In the genomic region with DNA sequence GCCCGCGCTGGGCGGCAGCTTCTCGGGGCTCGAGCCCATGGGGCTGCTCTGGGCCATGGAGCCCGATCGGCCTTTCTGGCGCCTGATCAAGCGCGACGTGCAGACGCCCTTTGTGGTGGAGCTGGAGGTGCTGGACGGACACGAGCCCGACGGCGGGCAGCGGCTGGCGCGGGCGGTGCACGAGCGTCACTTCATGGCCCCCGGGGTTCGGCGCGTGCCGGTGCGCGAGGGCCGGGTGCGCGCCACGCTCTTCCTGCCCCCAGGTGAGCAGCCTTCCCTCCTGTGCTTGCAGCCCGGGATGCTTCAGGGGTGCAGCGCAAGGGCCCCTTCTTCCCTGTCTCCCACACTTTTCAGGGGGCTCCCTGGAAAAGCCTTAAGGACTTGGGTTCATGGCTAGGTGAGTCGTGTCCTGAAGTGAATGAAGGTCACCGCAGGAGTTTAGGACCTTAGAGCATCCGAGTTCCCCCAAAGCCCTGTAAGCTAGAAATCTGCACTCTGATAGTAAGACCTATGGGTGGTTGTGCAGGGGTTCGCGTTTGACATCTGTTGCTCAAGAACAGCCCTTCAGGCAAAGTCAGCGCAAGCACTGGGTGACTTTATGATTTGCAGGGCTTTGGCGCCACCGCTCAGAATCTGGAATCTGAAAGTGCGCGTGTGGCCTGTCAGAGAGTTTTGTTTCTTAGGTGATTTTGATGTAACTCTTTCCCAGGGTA, we compare ENCODE assay signal across 8 mouse cellular contexts. TPM values are rescaled to one million over a fixed set of nuclear protein-coding genes. Genes with fewer than 3 reads are reported as not detected.
DNase-seq lines count a peak whose midpoint lies in the region; ATAC-seq lines count a peak whose summit lies in the region.

No protein-coding gene starts in this region.

- no peaks in the 10 kb centered on the region for H3K9me3 ChIP-seq in erythroblast, embryonic 14.5 days (ENCODE audit: control insufficient read depth, low read length)
- H3K9me3 ChIP-seq in heart, embryonic 16.5 days (replicated peaks; ENCODE audit: control insufficient read depth, low read length) = no peaks in the 10 kb centered on the region
- H3K9me3 ChIP-seq in midbrain, embryonic 15.5 days = no peaks in the 10 kb centered on the region

- peak; percentile 38 to 42 for DNase-seq in cerebellum, postnatal 14 days
- DNase-seq in kidney, postnatal 36 days = peak; percentile 71 to 73
- DNase-seq in urinary bladder, postnatal 14 days (ENCODE audit: low spot score) = no peak

- WGBS in heart, embryonic 16.5 days = 2% methylated on average over 34 of the region's 46 CpGs
- WGBS in midbrain, embryonic 15.5 days = 2% methylated on average over 40 of the region's 46 CpGs

- ATAC-seq in erythroblast, adult 5-6 weeks (replicated peaks; ENCODE audit: low FRiP score, poor library complexity, severe bottlenecking) = no peak
- 0 out of 2 replicates have a peak, but pooled peaks have one; percentile 32 for ATAC-seq in heart, embryonic 16.5 days (replicated peaks; ENCODE audit: extremely low read depth, insufficient read depth, low FRiP score)
- ATAC-seq in midbrain, embryonic 15.5 days (replicated peaks) = no peak
- ATAC-seq in megakaryocyte progenitor cell, adult 5-6 weeks (replicated peaks; ENCODE audit: poor library complexity) = no peak; the same call in 1 of the 2 replicates

- peak overlapping the region; percentile 38 for H3K4me3 ChIP-seq in erythroblast, embryonic 14.5 days (replicated peaks)
- peak overlapping the region; percentile 54 for H3K4me3 ChIP-seq in heart, embryonic 16.5 days (ENCODE audit: low read length)
- H3K4me3 ChIP-seq in midbrain, embryonic 15.5 days = peak overlapping the region; percentile 50

- H3K27me3 ChIP-seq in erythroblast, embryonic 14.5 days (ENCODE audit: control insufficient read depth) = peaks cover 29% of the 10 kb centered on the region
- H3K27me3 ChIP-seq in heart, embryonic 16.5 days (ENCODE audit: control insufficient read depth, insufficient read depth, low read length) = no peaks in the 10 kb centered on the region; the same call in 1 of the 2 replicates
- peaks cover 8% of the 10 kb centered on the region; the same call in 1 of the 2 replicates for H3K27me3 ChIP-seq in midbrain, embryonic 15.5 days (replicated peaks)

- no peaks in the 10 kb centered on the region for H3K4me1 ChIP-seq in erythroblast, embryonic 14.5 days (ENCODE audit: control insufficient read depth)
- H3K4me1 ChIP-seq in heart, embryonic 16.5 days (ENCODE audit: control insufficient read depth, insufficient read depth, low read length) = 0 out of 2 replicates have a peak, but pooled peaks cover 3% of the 10 kb centered on the region
- H3K4me1 ChIP-seq in midbrain, embryonic 15.5 days = peaks cover 5% of the 10 kb centered on the region

- H3K36me3 ChIP-seq in erythroblast, embryonic 14.5 days (ENCODE audit: control insufficient read depth) = no peaks in the 10 kb centered on the region
- no peaks in the 10 kb centered on the region for H3K36me3 ChIP-seq in heart, embryonic 16.5 days (ENCODE audit: control insufficient read depth, insufficient read depth)
- no peaks in the 10 kb centered on the region for H3K36me3 ChIP-seq in midbrain, embryonic 15.5 days (replicated peaks)

- H3K4me2 ChIP-seq in heart, embryonic 16.5 days (ENCODE audit: low read depth, low read length) = peak overlapping the region; percentile 84
- H3K4me2 ChIP-seq in midbrain, embryonic 15.5 days = peak overlapping the region; percentile 84

- peak overlapping the region; percentile 69 for H3K9ac ChIP-seq in heart, embryonic 16.5 days (ENCODE audit: low read length)
- H3K9ac ChIP-seq in midbrain, embryonic 15.5 days = peak overlapping the region; percentile 46

- H3K27ac ChIP-seq in heart, embryonic 16.5 days (ENCODE audit: low read length) = no peak overlapping the region
- no peak overlapping the region for H3K27ac ChIP-seq in midbrain, embryonic 15.5 days

RNA-seq across cellular contexts. Expression of a gene that starts 1.9 kb away (rescaled TPM):
- 0.02 and 0.05 TPM in 2 replicates for polyA plus RNA-seq in erythroblast, embryonic 14.5 days (2012)
- not detected in 2 replicates for total RNA-seq in erythroblast, adult 5-6 weeks (2015; ENCODE audit: low replicate concordance)
- not detected in 2 replicates for total RNA-seq in erythroblast, adult 5-6 weeks (2017; ENCODE audit: low replicate concordance)
- polyA plus RNA-seq in heart, embryonic 16.5 days (2015; fragmentation: Nextera tagmentation; extraction: Ambion mirVana) = 0.70 and 0.92 TPM in 2 replicates
- polyA plus RNA-seq in midbrain, embryonic 15.5 days (2015; fragmentation: Nextera tagmentation; extraction: Ambion mirVana) = 0.96 and 2.4 TPM in 2 replicates
- total RNA-seq in megakaryocyte progenitor cell, adult 5-6 weeks (2015) = not detected in 2 replicates
- not detected in 2 replicates for total RNA-seq in megakaryocyte progenitor cell, adult 5-6 weeks (2017)

RNA-seq across cellular contexts. Expression of a gene that starts 15.1 kb away (rescaled TPM):
- polyA plus RNA-seq in erythroblast, embryonic 14.5 days (2012) = not detected in 2 replicates
- total RNA-seq in erythroblast, adult 5-6 weeks (2015; ENCODE audit: low replicate concordance) = not detected in 2 replicates
- total RNA-seq in erythroblast, adult 5-6 weeks (2017; ENCODE audit: low replicate concordance) = not detected in 2 replicates
- not detected in 2 replicates for polyA plus RNA-seq in heart, embryonic 16.5 days (2015; fragmentation: Nextera tagmentation; extraction: Ambion mirVana)
- polyA plus RNA-seq in midbrain, embryonic 15.5 days (2015; fragmentation: Nextera tagmentation; extraction: Ambion mirVana) = not detected in 2 replicates
- not detected in 2 replicates for total RNA-seq in megakaryocyte progenitor cell, adult 5-6 weeks (2015)
- not detected in 2 replicates for total RNA-seq in megakaryocyte progenitor cell, adult 5-6 weeks (2017)

RNA-seq across cellular contexts. Expression of a gene that starts 15.3 kb away (rescaled TPM):
- not detected in 2 replicates for polyA plus RNA-seq in erythroblast, embryonic 14.5 days (2012)
- not detected in 2 replicates for total RNA-seq in erythroblast, adult 5-6 weeks (2015; ENCODE audit: low replicate concordance)
- not detected in 2 replicates for total RNA-seq in erythroblast, adult 5-6 weeks (2017; ENCODE audit: low replicate concordance)
- 0.14 and 0.22 TPM in 2 replicates for polyA plus RNA-seq in heart, embryonic 16.5 days (2015; fragmentation: Nextera tagmentation; extraction: Ambion mirVana)
- polyA plus RNA-seq in midbrain, embryonic 15.5 days (2015; fragmentation: Nextera tagmentation; extraction: Ambion mirVana) = 0.13 and 0.15 TPM in 2 replicates
- not detected in 2 replicates for total RNA-seq in megakaryocyte progenitor cell, adult 5-6 weeks (2015)
- total RNA-seq in megakaryocyte progenitor cell, adult 5-6 weeks (2017) = not detected in 2 replicates

RNA-seq across cellular contexts. Expression of a gene that starts 15.7 kb away (rescaled TPM):
- 0.01 and 0.06 TPM in 2 replicates for polyA plus RNA-seq in erythroblast, embryonic 14.5 days (2012)
- not detected in 2 replicates for total RNA-seq in erythroblast, adult 5-6 weeks (2015; ENCODE audit: low replicate concordance)
- total RNA-seq in erythroblast, adult 5-6 weeks (2017; ENCODE audit: low replicate concordance) = not detected in 2 replicates
- 0.66 and 0.96 TPM in 2 replicates for polyA plus RNA-seq in heart, embryonic 16.5 days (2015; fragmentation: Nextera tagmentation; extraction: Ambion mirVana)
- polyA plus RNA-seq in midbrain, embryonic 15.5 days (2015; fragmentation: Nextera tagmentation; extraction: Ambion mirVana) = 0.27 and 0.71 TPM in 2 replicates
- total RNA-seq in megakaryocyte progenitor cell, adult 5-6 weeks (2015) = 0.07 TPM in 1 of 2 replicates, not detected in the other
- total RNA-seq in megakaryocyte progenitor cell, adult 5-6 weeks (2017) = 0.03 TPM in 1 of 2 replicates, not detected in the other

RNA-seq across cellular contexts. Expression of a gene that starts 44.5 kb away (rescaled TPM):
- 0.01 and 0.05 TPM in 2 replicates for polyA plus RNA-seq in erythroblast, embryonic 14.5 days (2012)
- total RNA-seq in erythroblast, adult 5-6 weeks (2015; ENCODE audit: low replicate concordance) = not detected in 2 replicates
- total RNA-seq in erythroblast, adult 5-6 weeks (2017; ENCODE audit: low replicate concordance) = 2.4 TPM in 1 of 2 replicates, not detected in the other
- polyA plus RNA-seq in heart, embryonic 16.5 days (2015; fragmentation: Nextera tagmentation; extraction: Ambion mirVana) = 31.0 and 34.0 TPM in 2 replicates
- 69.7 and 83.0 TPM in 2 replicates for polyA plus RNA-seq in midbrain, embryonic 15.5 days (2015; fragmentation: Nextera tagmentation; extraction: Ambion mirVana)
- 10.8 and 14.6 TPM in 2 replicates for total RNA-seq in megakaryocyte progenitor cell, adult 5-6 weeks (2015)
- 11.8 and 13.6 TPM in 2 replicates for total RNA-seq in megakaryocyte progenitor cell, adult 5-6 weeks (2017)
